Mouse (Mus musculus) thymus, adult 2 months (tissue): Measurements from ENCODE around the gene 3110001I22Rik.
A peak's percentile ranks its signal among the peaks of the same experiment; 100 is the strongest.

Source experiments
- CTCF ChIP-seq: fragments of 200-500 bp; IDR thresholded peaks from 2 replicates; pipeline ENCODE4 v1.5.1; 2012; ENCODE audit warnings: mild to moderate bottlenecking, control low read depth, low read length, moderate library complexity, borderline replicate concordance; ENCODE audit not compliant: control insufficient read depth, poor library complexity, insufficient read depth; ENCODE audit errors: extremely low read depth
- POLR2A ChIP-seq: fragments of 200-500 bp; IDR thresholded peaks from 2 replicates; pipeline ENCODE4 v1.6.1; 2012; ENCODE audit warnings: mild to moderate bottlenecking, low read length, control low read depth, moderate library complexity; ENCODE audit not compliant: control insufficient read depth, poor library complexity, insufficient read depth; ENCODE audit errors: extremely low read depth

GRCm38 (mm10) chr16:13667878-13668343, 3.8 kb upstream of the 3110001I22Rik start, which contains the start of gene Parn:
- TF ChIP-seq CTCF: no peak
- TF ChIP-seq POLR2A: peak; percentile 49; the same call in 1 of the 2 replicates
